Mouse (Mus musculus): ENCODE results near the gene Mpeg1. TPM values are rescaled to one million over a fixed set of nuclear protein-coding genes. Genes with fewer than 3 reads are reported as not detected.

Gene Mpeg1
- polyA plus RNA-seq, 1 experiment from 2014 or later, result 0.41 TPM

DNA sequence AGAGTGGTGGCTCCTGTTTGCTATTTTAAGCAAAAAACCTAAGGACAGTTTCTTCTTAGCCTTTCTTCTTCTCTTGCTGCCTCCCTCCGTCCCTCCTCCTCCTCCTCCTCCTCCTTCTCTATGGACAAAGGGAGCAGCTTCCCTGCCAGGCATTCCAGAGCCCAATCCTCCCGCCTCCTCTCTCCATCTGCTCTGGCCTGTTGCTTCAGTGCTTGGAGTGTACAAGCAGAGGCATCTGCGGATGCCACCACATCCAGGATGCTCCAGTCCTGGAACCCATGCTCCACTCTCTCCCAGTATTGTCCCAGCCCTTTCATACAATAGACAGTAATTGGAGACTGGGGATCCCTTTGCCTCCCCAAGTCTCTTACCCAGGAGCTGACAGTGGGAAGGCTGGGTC, 39.5 kb downstream of the Mpeg1 start:
- H3K36me3 ChIP-seq (ENCODE audit: control insufficient read depth, insufficient read depth, low read length), result no peaks in the 10 kb centered on the region
- 0% methylated on average over 3 of the region's 3 CpGs for whole genome bisulfite sequencing
- peaks cover 6% of the 10 kb centered on the region; the same call in 1 of the 2 replicates for H3K4me1 ChIP-seq (replicated peaks; ENCODE audit: control insufficient read depth, insufficient read depth, low read length)
- peak overlapping the region; percentile 92 for H3K27ac ChIP-seq (ENCODE audit: low read depth, low read length)
- no peaks in the 10 kb centered on the region for H3K9me3 ChIP-seq (ENCODE audit: control insufficient read depth, low read length)
- peak overlapping the region; percentile 96 for H3K9ac ChIP-seq (ENCODE audit: low read length)
- peak; percentile 60 for ATAC-seq (replicated peaks; ENCODE audit: low FRiP score)
- H3K4me2 ChIP-seq (ENCODE audit: low read depth, low read length, severe bottlenecking), result peak overlapping the region; percentile 79
- no peaks in the 10 kb centered on the region for H3K27me3 ChIP-seq (ENCODE audit: control insufficient read depth, insufficient read depth, low read length)
- peak overlapping the region; percentile 82 for H3K4me3 ChIP-seq (ENCODE audit: low read depth, low read length)
- peak; percentile 82 for DNase-seq (ENCODE audit: low spot score)

- H3K9me3 ChIP-seq (ENCODE audit: control insufficient read depth, low read length), result no peaks in the 10 kb centered on the region
- DNase-seq (ENCODE audit: low spot score) (peak; percentile 78), ATAC-seq (replicated peaks; ENCODE audit: low FRiP score) (peak; percentile 61)
- under 1% methylated on average over 34 of the region's 38 CpGs for WGBS
- peak overlapping the region; percentile 82 for H3K4me3 ChIP-seq (ENCODE audit: low read depth, low read length)
- peaks cover 6% of the 10 kb centered on the region; the same call in 1 of the 2 replicates for H3K4me1 ChIP-seq (replicated peaks; ENCODE audit: control insufficient read depth, insufficient read depth, low read length)
- peak overlapping the region; percentile 79 for H3K4me2 ChIP-seq (ENCODE audit: low read depth, low read length, severe bottlenecking)
- no peaks in the 10 kb centered on the region for H3K36me3 ChIP-seq (ENCODE audit: control insufficient read depth, insufficient read depth, low read length)
- peak overlapping the region; percentile 96 for H3K9ac ChIP-seq (ENCODE audit: low read length)
- no peaks in the 10 kb centered on the region for H3K27me3 ChIP-seq (ENCODE audit: control insufficient read depth, insufficient read depth, low read length)
- peak overlapping the region; percentile 92 for H3K27ac ChIP-seq (ENCODE audit: low read depth, low read length)
These were observed 40.3 kb downstream of the Mpeg1 start for GRCm38 (mm10) chr19:12500881-12501311.

DNA sequence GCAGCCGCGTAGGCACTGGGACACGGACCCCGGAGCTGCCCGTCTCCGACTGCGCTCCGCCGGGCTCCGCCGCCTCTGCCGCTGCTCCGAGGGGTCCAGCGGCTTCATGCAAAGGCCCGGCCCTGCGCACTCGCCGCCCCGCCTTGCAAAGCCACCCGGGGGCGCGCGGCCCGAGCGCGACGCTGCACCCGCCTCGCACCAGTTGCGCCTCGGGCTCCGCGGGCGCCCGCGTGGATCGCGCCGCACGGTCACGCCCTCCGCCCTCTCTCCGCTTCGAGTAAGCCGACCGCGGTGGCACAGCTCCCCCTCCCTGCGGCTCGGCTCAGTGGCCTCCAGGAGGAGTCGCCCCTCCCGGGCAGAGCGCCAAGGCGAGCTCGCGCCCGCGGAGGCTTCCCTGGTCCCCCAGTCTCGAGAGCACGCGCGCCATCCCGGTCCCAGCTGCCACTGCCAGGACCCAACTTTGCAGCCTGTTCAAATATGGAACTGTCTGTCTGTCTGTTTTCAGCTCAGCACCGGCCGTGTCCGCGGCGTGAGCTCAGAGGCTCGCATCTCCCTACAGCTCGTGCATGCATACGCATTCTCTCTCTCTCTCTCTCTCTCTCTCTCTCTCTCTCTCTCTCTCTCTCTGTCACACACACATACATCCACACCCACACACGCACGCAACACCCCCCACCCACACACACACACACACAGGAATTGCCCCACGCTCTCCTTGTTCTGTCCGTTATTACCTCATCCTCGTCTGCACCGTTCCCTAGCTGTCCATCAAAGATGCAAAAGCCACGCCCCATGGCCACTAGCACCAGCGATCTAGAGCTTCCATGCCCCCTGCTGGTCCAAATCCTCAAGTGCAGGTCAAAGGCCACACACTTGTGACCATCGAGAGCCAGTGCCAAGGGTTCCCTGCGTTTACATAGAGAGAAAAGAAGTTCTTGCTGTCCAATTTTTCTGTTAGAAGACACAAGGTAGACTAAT, 41.1 kb downstream of the Mpeg1 start, which contains the start of gene Dtx4:
Dtx4 (minus strand) TSS at position 85 of the 978 bp plus-strand sequence.
- H3K4me1 ChIP-seq (replicated peaks; ENCODE audit: control insufficient read depth, insufficient read depth, low read length), result 0 out of 2 replicates have a peak, but pooled peaks cover 6% of the 10 kb centered on the region
- ATAC-seq (replicated peaks; ENCODE audit: low FRiP score) (peak; percentile 92), DNase-seq (ENCODE audit: low spot score) (peak; percentile 95)
- no peaks in the 10 kb centered on the region for H3K27me3 ChIP-seq (ENCODE audit: control insufficient read depth, insufficient read depth, low read length)
- H3K36me3 ChIP-seq (ENCODE audit: control insufficient read depth, insufficient read depth, low read length), result no peaks in the 10 kb centered on the region
- peak within 1 kb of the TSS; percentile 96 for H3K9ac ChIP-seq (ENCODE audit: low read length)
- H3K4me2 ChIP-seq (ENCODE audit: low read depth, low read length, severe bottlenecking), result peak within 1 kb of the TSS; percentile 79
- under 1% methylated on average over 70 of the region's 80 CpGs for WGBS
- peak within 1 kb of the TSS; percentile 82 for H3K4me3 ChIP-seq (ENCODE audit: low read depth, low read length)
- H3K27ac ChIP-seq (ENCODE audit: low read depth, low read length), result peak within 1 kb of the TSS; percentile 92
- no peaks in the 10 kb centered on the region for H3K9me3 ChIP-seq (ENCODE audit: control insufficient read depth, low read length)

GRCm38 (mm10) chr19:12502756-12503155, 42.2 kb downstream of the Mpeg1 start:
- DNase-seq (ENCODE audit: low spot score), result no peak
- no peak for ATAC-seq (replicated peaks; ENCODE audit: low FRiP score)
- Histone ChIP-seq H3K9me3 (ENCODE audit: control insufficient read depth, low read length) (no peaks in the 10 kb centered on the region), H3K36me3 (ENCODE audit: control insufficient read depth, insufficient read depth, low read length) (no peaks in the 10 kb centered on the region), H3K4me3 (ENCODE audit: low read depth, low read length) (no peak overlapping the region), H3K27ac (ENCODE audit: low read depth, low read length) (no peak overlapping the region), H3K4me1 (replicated peaks; ENCODE audit: control insufficient read depth, insufficient read depth, low read length) (0 out of 2 replicates have a peak, but pooled peaks cover 6% of the 10 kb centered on the region), H3K4me2 (ENCODE audit: low read depth, low read length, severe bottlenecking) (no peak overlapping the region), H3K27me3 (ENCODE audit: control insufficient read depth, insufficient read depth, low read length) (no peaks in the 10 kb centered on the region), H3K9ac (ENCODE audit: low read length) (no peak overlapping the region)
- WGBS, result 97% methylated on average over 7 of the region's 7 CpGs

GRCm38 (mm10) chr19:12514621-12515020, 54.0 kb downstream of the Mpeg1 start:
- Histone ChIP-seq H3K27me3 (ENCODE audit: control insufficient read depth, insufficient read depth, low read length) (no peaks in the 10 kb centered on the region), H3K4me1 (replicated peaks; ENCODE audit: control insufficient read depth, insufficient read depth, low read length) (no peaks in the 10 kb centered on the region), H3K9me3 (ENCODE audit: control insufficient read depth, low read length) (no peaks in the 10 kb centered on the region), H3K27ac (ENCODE audit: low read depth, low read length) (no peak overlapping the region), H3K9ac (ENCODE audit: low read length) (no peak overlapping the region), H3K4me3 (ENCODE audit: low read depth, low read length) (no peak overlapping the region), H3K36me3 (ENCODE audit: control insufficient read depth, insufficient read depth, low read length) (no peaks in the 10 kb centered on the region), H3K4me2 (ENCODE audit: low read depth, low read length, severe bottlenecking) (no peak overlapping the region)
- no peak for ATAC-seq (replicated peaks; ENCODE audit: low FRiP score)
- no peak for DNase-seq (ENCODE audit: low spot score)

Other genes starting within 250 kb of the Mpeg1 start
- not detected in 2 replicates for gene Olfr1432, start 228.2 kb upstream of the Mpeg1 start, polyA plus RNA-seq (2014; fragmentation: Nextera tagmentation; extraction: Ambion mirVana)
- not detected in 2 replicates for gene Olfr262, start 219.1 kb upstream of the Mpeg1 start, polyA plus RNA-seq (2014; fragmentation: Nextera tagmentation; extraction: Ambion mirVana)
- not detected in 2 replicates for gene Olfr235, start 199.7 kb upstream of the Mpeg1 start, polyA plus RNA-seq (2014; fragmentation: Nextera tagmentation; extraction: Ambion mirVana)
- not detected in 2 replicates for gene Olfr1434, start 180.9 kb upstream of the Mpeg1 start, polyA plus RNA-seq (2014; fragmentation: Nextera tagmentation; extraction: Ambion mirVana)
- not detected in 2 replicates for gene Olfr1436, start 161.6 kb upstream of the Mpeg1 start, polyA plus RNA-seq (2014; fragmentation: Nextera tagmentation; extraction: Ambion mirVana)
- not detected in 2 replicates for gene Olfr1437, start 135.7 kb upstream of the Mpeg1 start, polyA plus RNA-seq (2014; fragmentation: Nextera tagmentation; extraction: Ambion mirVana)
- gene Olfr1438-ps1, start 124.9 kb upstream of the Mpeg1 start, polyA plus RNA-seq (2014; fragmentation: Nextera tagmentation; extraction: Ambion mirVana), result not detected in 2 replicates
- gene Olfr1440, start 73.5 kb upstream of the Mpeg1 start, polyA plus RNA-seq (2014; fragmentation: Nextera tagmentation; extraction: Ambion mirVana), result not detected in 2 replicates
- gene Olfr1441, start 43.3 kb upstream of the Mpeg1 start, polyA plus RNA-seq (2014; fragmentation: Nextera tagmentation; extraction: Ambion mirVana), result not detected in 2 replicates
- not detected in 2 replicates for gene Pfpl, start 32.9 kb upstream of the Mpeg1 start, polyA plus RNA-seq (2014; fragmentation: Nextera tagmentation; extraction: Ambion mirVana)
- 39.8 and 40.2 TPM in 2 replicates for gene Dtx4, start 40.7 kb downstream of the Mpeg1 start, polyA plus RNA-seq (2014; fragmentation: Nextera tagmentation; extraction: Ambion mirVana)
- 25.0 and 28.7 TPM in 2 replicates for gene Fam111a, start 85.0 kb downstream of the Mpeg1 start, polyA plus RNA-seq (2014; fragmentation: Nextera tagmentation; extraction: Ambion mirVana)
- not detected in 2 replicates for gene Gm4952, start 139.2 kb downstream of the Mpeg1 start, polyA plus RNA-seq (2014; fragmentation: Nextera tagmentation; extraction: Ambion mirVana)
- gene Glyat, start 172.5 kb downstream of the Mpeg1 start, polyA plus RNA-seq (2014; fragmentation: Nextera tagmentation; extraction: Ambion mirVana), result not detected in 2 replicates
- gene Olfr1442, start 209.7 kb downstream of the Mpeg1 start, polyA plus RNA-seq (2014; fragmentation: Nextera tagmentation; extraction: Ambion mirVana), result not detected in 2 replicates
- gene Olfr1443, start 217.3 kb downstream of the Mpeg1 start, polyA plus RNA-seq (2014; fragmentation: Nextera tagmentation; extraction: Ambion mirVana), result not detected in 2 replicates
- gene Keg1, start 235.0 kb downstream of the Mpeg1 start, polyA plus RNA-seq (2014; fragmentation: Nextera tagmentation; extraction: Ambion mirVana), result not detected in 2 replicates